8 mouse cellular contexts compared by ENCODE assay signal in the genomic region with DNA sequence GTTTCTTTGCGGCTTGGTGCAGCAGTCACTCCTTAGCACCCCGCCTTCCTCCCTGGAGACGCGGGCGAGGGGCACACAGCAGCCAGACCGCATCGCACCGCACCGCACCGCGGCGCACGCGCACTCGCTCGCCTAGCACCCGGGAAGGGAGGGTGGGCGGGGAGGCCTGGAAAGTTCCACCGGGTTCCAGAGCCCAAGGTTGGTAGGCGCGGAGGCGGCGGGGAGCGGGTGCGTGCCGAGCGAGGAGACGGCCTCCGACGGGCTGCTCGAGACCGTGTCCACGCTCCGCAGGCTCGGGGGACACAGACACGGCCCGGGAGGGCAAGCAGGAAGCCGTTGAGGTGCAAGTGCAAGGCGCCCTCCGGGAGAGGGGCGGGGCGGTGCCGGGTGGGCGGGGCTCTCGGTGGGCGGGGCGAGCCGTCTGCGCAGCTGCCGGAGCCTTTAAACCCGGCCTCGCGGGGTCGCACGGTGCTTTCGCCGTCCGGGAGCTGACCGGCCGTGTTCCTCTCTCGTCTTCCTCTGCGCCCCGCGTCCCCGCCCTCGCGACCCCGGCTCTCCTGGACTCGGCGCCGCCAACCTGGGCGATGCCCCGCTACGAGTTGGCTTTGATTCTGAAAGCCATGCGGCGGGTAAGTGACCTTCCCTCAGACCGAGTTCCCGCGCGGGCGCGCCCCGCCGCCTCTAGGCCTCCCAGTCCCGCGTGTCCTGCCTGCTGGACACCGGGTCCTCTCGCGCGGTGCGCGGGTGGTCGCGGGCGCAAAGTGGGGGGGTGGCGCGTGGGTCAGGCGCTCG. TPM values are rescaled to one million over a fixed set of nuclear protein-coding genes. Genes with fewer than 3 reads are reported as not detected.
DNase-seq lines count a peak whose midpoint lies in the region; ATAC-seq and TF ChIP-seq lines count a peak whose summit lies in the region.

Mrps6 (plus strand) TSS at position 419 of the 792 bp plus-strand sequence.
Gm49711 (plus strand) TSS at position 465 of the 792 bp plus-strand sequence.
Slc5a3 (plus strand) TSS at position 471 of the 792 bp plus-strand sequence.

- peak; percentile 80 for ATAC-seq in cerebellum, adult (ENCODE audit: insufficient number of reproducible peaks, low FRiP score, low TSS enrichment)
- peak; percentile 94 for ATAC-seq in forebrain, embryonic 13.5 days
- peak; percentile 93 for ATAC-seq in heart, postnatal 0 days (ENCODE audit: insufficient read depth, low read depth)
- ATAC-seq in liver, embryonic 16.5 days (ENCODE audit: low read depth): peak; percentile 90
- ATAC-seq in neural tube, embryonic 12.5 days (ENCODE audit: low FRiP score, low read depth): peak; percentile 94
- ATAC-seq in stomach, postnatal 0 days (ENCODE audit: low FRiP score, low TSS enrichment): peak; percentile 90

- H3K9me3 ChIP-seq in forebrain, embryonic 13.5 days (replicated peaks): peaks cover 10% of the 10 kb centered on the region
- H3K9me3 ChIP-seq in heart, postnatal 0 days (replicated peaks; ENCODE audit: control insufficient read depth, low read length): peaks cover 9% of the 10 kb centered on the region
- no peaks in the 10 kb centered on the region; the same call in 1 of the 2 replicates for H3K9me3 ChIP-seq in liver, embryonic 16.5 days (replicated peaks; ENCODE audit: control insufficient read depth, low read length)
- peaks cover 8% of the 10 kb centered on the region for H3K9me3 ChIP-seq in neural tube, embryonic 12.5 days
- no peaks in the 10 kb centered on the region for H3K9me3 ChIP-seq in stomach, postnatal 0 days (ENCODE audit: control insufficient read depth, low read length)

- H3K4me1 ChIP-seq in forebrain, embryonic 13.5 days: peaks cover 29% of the 10 kb centered on the region
- H3K4me1 ChIP-seq in heart, postnatal 0 days (ENCODE audit: control insufficient read depth, insufficient read depth): peaks cover 12% of the 10 kb centered on the region; the same call in 1 of the 2 replicates
- H3K4me1 ChIP-seq in liver, embryonic 16.5 days (ENCODE audit: control insufficient read depth, low read depth, low read length): peaks cover 9% of the 10 kb centered on the region
- H3K4me1 ChIP-seq in neural tube, embryonic 12.5 days: peaks cover 20% of the 10 kb centered on the region
- H3K4me1 ChIP-seq in stomach, postnatal 0 days (replicated peaks; ENCODE audit: control insufficient read depth, insufficient read depth): no peaks in the 10 kb centered on the region

- peak within 1 kb of the TSS; percentile 79 for H3K27ac ChIP-seq in forebrain, embryonic 13.5 days
- peak within 1 kb of the TSS; percentile 80 for H3K27ac ChIP-seq in heart, postnatal 0 days (ENCODE audit: low read depth)
- peak within 1 kb of the TSS; percentile 65 for H3K27ac ChIP-seq in liver, embryonic 16.5 days (ENCODE audit: low read length)
- H3K27ac ChIP-seq in neural tube, embryonic 12.5 days: peak within 1 kb of the TSS; percentile 63; the same call in 1 of the 2 replicates
- H3K27ac ChIP-seq in stomach, postnatal 0 days (replicated peaks): peak within 1 kb of the TSS; percentile 85

- H3K9ac ChIP-seq in forebrain, embryonic 13.5 days: peak within 1 kb of the TSS; percentile 84
- peak within 1 kb of the TSS; percentile 84 for H3K9ac ChIP-seq in heart, postnatal 0 days (replicated peaks; ENCODE audit: low read depth, low read length)
- H3K9ac ChIP-seq in liver, embryonic 16.5 days (ENCODE audit: low read depth, low read length): peak within 1 kb of the TSS; percentile 76
- H3K9ac ChIP-seq in neural tube, embryonic 12.5 days: peak within 1 kb of the TSS; percentile 91
- peak within 1 kb of the TSS; percentile 78 for H3K9ac ChIP-seq in stomach, postnatal 0 days (ENCODE audit: low read length)

- H3K4me3 ChIP-seq in forebrain, embryonic 13.5 days: peak within 1 kb of the TSS; percentile 87
- peak within 1 kb of the TSS; percentile 96 for H3K4me3 ChIP-seq in heart, postnatal 0 days (ENCODE audit: low read depth, low read length)
- H3K4me3 ChIP-seq in liver, embryonic 16.5 days (ENCODE audit: low read depth, low read length): peak within 1 kb of the TSS; percentile 85
- peak within 1 kb of the TSS; percentile 98 for H3K4me3 ChIP-seq in neural tube, embryonic 12.5 days
- H3K4me3 ChIP-seq in stomach, postnatal 0 days (ENCODE audit: low read depth, low read length): peak within 1 kb of the TSS; percentile 88

- WGBS in forebrain, embryonic 13.5 days: under 1% methylated on average over 64 of the region's 99 CpGs
- under 1% methylated on average over 77 of the region's 99 CpGs for WGBS in heart, postnatal 0 days
- WGBS in liver, embryonic 16.5 days (ENCODE audit: insufficient replicate concordance): under 1% methylated on average over 78 of the region's 99 CpGs
- under 1% methylated on average over 92 of the region's 99 CpGs for WGBS in neural tube, embryonic 12.5 days
- under 1% methylated on average over 81 of the region's 99 CpGs for WGBS in stomach, postnatal 0 days

- H3K36me3 ChIP-seq in forebrain, embryonic 13.5 days (ENCODE audit: poor library complexity, severe bottlenecking): peaks cover 25% of the 10 kb centered on the region
- H3K36me3 ChIP-seq in heart, postnatal 0 days (replicated peaks; ENCODE audit: control insufficient read depth, insufficient read depth, low read length): peaks cover 6% of the 10 kb centered on the region; the same call in 1 of the 2 replicates
- no peaks in the 10 kb centered on the region; the same call in 1 of the 2 replicates for H3K36me3 ChIP-seq in liver, embryonic 16.5 days (ENCODE audit: control insufficient read depth, insufficient read depth)
- peaks cover 26% of the 10 kb centered on the region for H3K36me3 ChIP-seq in neural tube, embryonic 12.5 days
- H3K36me3 ChIP-seq in stomach, postnatal 0 days (ENCODE audit: control insufficient read depth, insufficient read depth, low read length): no peaks in the 10 kb centered on the region

- DNase-seq in ES-CJ7 (ENCODE audit: low read depth, low spot score): peak; percentile 81
- peak; percentile 72 for DNase-seq in heart, postnatal 0 days (ENCODE audit: low spot score)
- peak; percentile 94 to 96 for DNase-seq in kidney, postnatal 4 days
- DNase-seq in stomach, postnatal 0 days (ENCODE audit: low spot score): peak; percentile 95

- no peak for TF ChIP-seq EP300 in heart, postnatal 0 days (IDR thresholded peaks at IDR 0.05; ENCODE audit: low read depth)
- no peak for TF ChIP-seq EP300 in stomach, postnatal 0 days (optimal IDR thresholded peaks at IDR 0.05)

- no peaks in the 10 kb centered on the region for H3K27me3 ChIP-seq in forebrain, embryonic 13.5 days
- H3K27me3 ChIP-seq in heart, postnatal 0 days (ENCODE audit: control insufficient read depth, insufficient read depth, low read length): no peaks in the 10 kb centered on the region
- no peaks in the 10 kb centered on the region for H3K27me3 ChIP-seq in liver, embryonic 16.5 days (ENCODE audit: control insufficient read depth, insufficient read depth, low read depth, low read length)
- no peaks in the 10 kb centered on the region for H3K27me3 ChIP-seq in neural tube, embryonic 12.5 days (replicated peaks)
- no peaks in the 10 kb centered on the region for H3K27me3 ChIP-seq in stomach, postnatal 0 days (ENCODE audit: control insufficient read depth, insufficient read depth, low read length)

- TF ChIP-seq CTCF in heart, postnatal 0 days (IDR thresholded peaks at IDR 0.05; ENCODE audit: low read depth): peak; percentile 1; the same call in 1 of the 2 replicates
- peak; percentile 37 for TF ChIP-seq CTCF in stomach, postnatal 0 days (IDR thresholded peaks at IDR 0.05; ENCODE audit: low read depth)

- H3K4me2 ChIP-seq in forebrain, embryonic 13.5 days: peak within 1 kb of the TSS; percentile 83
- peak within 1 kb of the TSS; percentile 99 for H3K4me2 ChIP-seq in heart, postnatal 0 days (ENCODE audit: low read depth, low read length)
- peak within 1 kb of the TSS; percentile 99 for H3K4me2 ChIP-seq in liver, embryonic 16.5 days (ENCODE audit: low read depth, low read length)
- peak within 1 kb of the TSS; percentile 88 for H3K4me2 ChIP-seq in neural tube, embryonic 12.5 days (replicated peaks)
- H3K4me2 ChIP-seq in stomach, postnatal 0 days (replicated peaks; ENCODE audit: low read depth): peak within 1 kb of the TSS; percentile 94

RNA-seq across cellular contexts. Expression of gene Mrps6, which starts in this region (rescaled TPM):
- polyA plus RNA-seq in forebrain, embryonic 13.5 days (2015; fragmentation: Nextera tagmentation; extraction: Ambion mirVana): 143 and 159 TPM in 2 replicates
- 17.7 and 43.7 TPM in 2 replicates for total RNA-seq in heart, postnatal 0 days (2014; rRNA removed; ENCODE audit: low replicate concordance)
- polyA plus RNA-seq in heart, postnatal 0 days (2015; fragmentation: Nextera tagmentation; extraction: Ambion mirVana): 115 and 121 TPM in 2 replicates
- 26.7 TPM in 2 replicates for polyA plus RNA-seq in liver, embryonic 16.5 days (2015; fragmentation: Nextera tagmentation; extraction: Ambion mirVana)
- polyA plus RNA-seq in neural tube, embryonic 12.5 days (2016; fragmentation: Nextera tagmentation; extraction: Ambion mirVana): 126 and 133 TPM in 2 replicates
- polyA plus RNA-seq in stomach, postnatal 0 days (2015; fragmentation: Nextera tagmentation; extraction: Ambion mirVana): 86.6 and 91.6 TPM in 2 replicates

RNA-seq across cellular contexts. Expression of gene Gm49711, which starts in this region (rescaled TPM):
- polyA plus RNA-seq in forebrain, embryonic 13.5 days (2015; fragmentation: Nextera tagmentation; extraction: Ambion mirVana): 0.18 and 0.21 TPM in 2 replicates
- not detected in 2 replicates for total RNA-seq in heart, postnatal 0 days (2014; rRNA removed; ENCODE audit: low replicate concordance)
- polyA plus RNA-seq in heart, postnatal 0 days (2015; fragmentation: Nextera tagmentation; extraction: Ambion mirVana): 0.20 TPM in 1 of 2 replicates, not detected in the other
- polyA plus RNA-seq in liver, embryonic 16.5 days (2015; fragmentation: Nextera tagmentation; extraction: Ambion mirVana): not detected in 2 replicates
- polyA plus RNA-seq in neural tube, embryonic 12.5 days (2016; fragmentation: Nextera tagmentation; extraction: Ambion mirVana): 0.47 and 0.96 TPM in 2 replicates
- 0.08 and 0.17 TPM in 2 replicates for polyA plus RNA-seq in stomach, postnatal 0 days (2015; fragmentation: Nextera tagmentation; extraction: Ambion mirVana)

RNA-seq across cellular contexts. Expression of gene Slc5a3, which starts in this region (rescaled TPM):
- 8.6 and 11.5 TPM in 2 replicates for polyA plus RNA-seq in forebrain, embryonic 13.5 days (2015; fragmentation: Nextera tagmentation; extraction: Ambion mirVana)
- 4.2 and 13.9 TPM in 2 replicates for total RNA-seq in heart, postnatal 0 days (2014; rRNA removed; ENCODE audit: low replicate concordance)
- 1.5 TPM in 2 replicates for polyA plus RNA-seq in heart, postnatal 0 days (2015; fragmentation: Nextera tagmentation; extraction: Ambion mirVana)
- polyA plus RNA-seq in liver, embryonic 16.5 days (2015; fragmentation: Nextera tagmentation; extraction: Ambion mirVana): 1.0 and 1.1 TPM in 2 replicates
- 13.1 and 13.6 TPM in 2 replicates for polyA plus RNA-seq in neural tube, embryonic 12.5 days (2016; fragmentation: Nextera tagmentation; extraction: Ambion mirVana)
- polyA plus RNA-seq in stomach, postnatal 0 days (2015; fragmentation: Nextera tagmentation; extraction: Ambion mirVana): 1.7 and 1.9 TPM in 2 replicates

Comparison
In these comparisons a context has a peak if more than half of its experiments do, and no peak if none do; other contexts are left out.
1. Peak in every context shown above with its lines: DNase-seq, ATAC-seq, H3K4me3 ChIP-seq and H3K27ac ChIP-seq.